Mouse (Mus musculus) gastrocnemius, adult 2 months (tissue): ENCODE measurements around the gene Acss1. TPM values are rescaled to one million over a fixed set of nuclear protein-coding genes. Genes with fewer than 3 reads are reported as not detected.

Source experiments
- DNase-seq: peaks from one replicate; pipeline ENCODE4 v3.0.0; 2022
- H3K27ac ChIP-seq: fragments of 200-600 bp; 2 replicates; pipeline ENCODE4 v1.8.1; 2022; ENCODE audit warnings: mild to moderate bottlenecking
- H3K4me3 ChIP-seq: fragments of 200-600 bp; 2 replicates; pipeline ENCODE4 v1.8.1; 2022; ENCODE audit warnings: mild to moderate bottlenecking, moderate library complexity
- CTCF ChIP-seq: fragments of 200-600 bp; IDR thresholded peaks from 2 replicates; pipeline ENCODE4 v1.8.1; 2022; ENCODE audit warnings: antibody characterized with exemption, mild to moderate bottlenecking, moderate library complexity
- intact Hi-C: fragments of 180-260 bp; cut with DNase I; formaldehyde crosslinking; loops from one replicate; pipeline ENCODE4 v1.15.1; 2025
- total RNA-seq, 2 experiments: library from RNA; stranded (reverse); gene quantifications; 2 replicates each; pipeline ENCODE4 v1.2.3; 2021

Gene Acss1
- total RNA-seq, 2 experiments from 2014 or later: 12.9 to 38.7 TPM

GRCm38 (mm10) chr2:150572463-150572862 lies 95.8 kb downstream of the Acss1 start:
- TF ChIP-seq CTCF: no peak
- intact Hi-C loops: no loop called here
- Histone ChIP-seq H3K27ac (no peak overlapping the region), H3K4me3 (no peak overlapping the region)
- no peak for DNase-seq

GRCm38 (mm10) chr2:150570761-150571160 lies 97.5 kb downstream of the Acss1 start:
- no peak overlapping the region for H3K27ac ChIP-seq
- DNase-seq: no peak
- intact Hi-C loops: no loop called here
- no peak for TF ChIP-seq CTCF
- no peak overlapping the region for H3K4me3 ChIP-seq

- H3K27ac ChIP-seq: no peak within 1 kb of the TSS
- no peak for TF ChIP-seq CTCF
- no peak within 1 kb of the TSS for H3K4me3 ChIP-seq
- no peak for DNase-seq
- intact Hi-C loops: no loop called here
These were observed 98.3 kb downstream of the Acss1 start, which contains the start of gene Cst7 for GRCm38 (mm10) chr2:150569847-150570590. Gene Cst7 (plus strand): TSS chr2:150570415.

Other genes starting within 250 kb of the Acss1 start
- 1 to 10 TPM; 1.7 to 2.3 TPM for gene Zfp442, start 217.0 kb downstream of the Acss1 start, total RNA-seq
- under 1 TPM in 1 of 2 experiments, not detected in 1; 0.14 TPM for gene Zfp345, start 183.4 kb downstream of the Acss1 start, total RNA-seq
- not detected for gene Cst7, start 98.1 kb downstream of the Acss1 start, total RNA-seq
- 10 to 100 TPM; 16.8 to 21.4 TPM for gene Apmap, start 59.9 kb downstream of the Acss1 start, total RNA-seq
- gene Vsx1, start 20.9 kb upstream of the Acss1 start, total RNA-seq: not detected
- gene Entpd6, start 80.5 kb upstream of the Acss1 start, total RNA-seq: 1 to 10 TPM; 7.4 to 8.3 TPM
- gene Pygb, start 118.2 kb upstream of the Acss1 start, total RNA-seq: 1 to 10 TPM; 4.9 to 5.5 TPM
- gene Abhd12, start 236.2 kb upstream of the Acss1 start, total RNA-seq: 10 to 100 TPM; 24.3 to 25.4 TPM
- 1 to 10 TPM; 2.2 to 2.4 TPM for gene Gins1, start 236.9 kb upstream of the Acss1 start, total RNA-seq